Mouse (Mus musculus): ENCODE results near the gene Gm3591. TPM values are rescaled to one million over a fixed set of nuclear protein-coding genes. Genes with fewer than 3 reads are reported as not detected.
"Not testable (repeated sequence)": the region's sequence is repeated elsewhere in the genome, so short reads cannot be mapped to it uniquely, and the experiment has no call there.

The Gm3591 gene
- polyA plus RNA-seq (2016; fragmentation: Nextera tagmentation; extraction: Ambion mirVana), result 0.99 and 1.3 TPM in 2 replicates

DNA sequence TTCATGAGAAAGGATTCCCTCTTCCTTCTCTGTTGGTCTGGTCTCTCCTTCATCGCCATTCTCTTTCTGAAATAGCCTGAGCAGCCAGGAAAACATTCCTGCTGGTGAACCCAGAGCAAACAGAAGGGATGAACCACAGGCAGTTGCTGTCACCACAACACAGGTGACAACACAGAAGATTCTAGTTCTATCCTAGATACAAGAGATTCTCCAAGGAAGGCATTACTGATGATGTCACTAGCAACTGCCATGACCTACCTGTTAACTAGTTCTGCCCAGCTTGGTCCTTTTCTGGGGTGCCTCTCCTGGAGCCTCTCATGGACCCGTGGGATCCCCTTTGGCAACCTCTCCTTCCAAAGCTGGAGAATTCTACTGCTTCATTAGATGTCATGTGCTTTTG, at the start of gene Gm3591:
Gene Gm3591, minus strand, starts transcription at position 101 of the 400 bp plus-strand sequence.
- not testable (repeated sequence) for H3K36me3 ChIP-seq; H3K27ac ChIP-seq; H3K9ac ChIP-seq (replicated peaks); H3K27me3 ChIP-seq; H3K9me3 ChIP-seq; H3K4me3 ChIP-seq (replicated peaks); H3K4me1 ChIP-seq (replicated peaks); ATAC-seq (ENCODE audit: insufficient number of reproducible peaks, insufficient read depth, low FRiP score, low TSS enrichment, low read depth); H3K4me2 ChIP-seq
- WGBS, result no CpG with 5 or more reads among the region's 2 CpGs

DNA sequence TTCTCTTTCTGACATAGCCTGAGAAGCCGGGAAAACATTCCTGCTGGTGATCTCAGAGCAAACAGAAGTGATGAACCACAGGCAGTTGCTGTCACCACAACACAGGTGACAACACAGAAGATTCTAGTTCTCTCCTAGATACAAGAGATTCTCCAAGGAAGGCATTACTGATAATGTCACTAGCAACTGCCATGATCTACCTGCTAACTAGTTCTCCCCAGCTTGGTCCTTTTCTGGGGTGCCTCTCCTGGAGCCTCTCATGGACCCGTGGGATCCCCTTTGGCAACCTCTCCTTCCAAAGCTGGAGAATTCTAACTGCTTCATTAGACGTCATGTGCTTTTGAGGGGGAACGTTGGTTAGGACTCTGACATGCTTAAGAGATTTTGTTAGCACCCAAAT, 32.2 kb upstream of the Gm3591 start, which contains the start of gene Gm3594:
Gene Gm3594, minus strand, starts transcription at position 101 of the 400 bp plus-strand sequence.
- H3K4me3 ChIP-seq (replicated peaks); H3K9ac ChIP-seq (replicated peaks); H3K27me3 ChIP-seq; H3K4me1 ChIP-seq (replicated peaks); H3K4me2 ChIP-seq; ATAC-seq (ENCODE audit: insufficient number of reproducible peaks, insufficient read depth, low FRiP score, low TSS enrichment, low read depth); H3K9me3 ChIP-seq; H3K27ac ChIP-seq; H3K36me3 ChIP-seq: not testable (repeated sequence)
- no CpG with 5 or more reads among the region's 4 CpGs for WGBS

DNA sequence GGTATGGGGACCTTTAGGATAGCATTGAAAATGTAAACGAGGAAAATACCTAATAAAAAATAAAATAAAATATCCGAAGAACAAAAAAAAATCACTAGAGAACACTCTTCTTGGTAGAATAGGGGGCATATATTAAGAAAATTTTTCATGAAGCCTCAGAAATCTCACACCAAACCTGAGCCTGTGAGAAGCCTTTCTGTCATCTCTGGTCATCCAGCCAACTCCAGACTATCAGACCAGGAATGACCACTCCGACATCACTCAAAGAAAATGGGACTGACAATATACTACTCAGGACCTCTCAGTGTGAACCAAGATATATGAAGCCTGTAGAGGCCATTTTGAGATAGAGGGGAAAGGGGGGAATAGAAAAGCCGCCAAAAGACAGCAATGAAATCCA, 28.5 kb upstream of the Gm3591 start:
- not testable (repeated sequence) for H3K4me2 ChIP-seq; H3K4me1 ChIP-seq (replicated peaks); H3K36me3 ChIP-seq; H3K9me3 ChIP-seq; H3K9ac ChIP-seq (replicated peaks); H3K27ac ChIP-seq; ATAC-seq (ENCODE audit: insufficient number of reproducible peaks, insufficient read depth, low FRiP score, low TSS enrichment, low read depth); H3K27me3 ChIP-seq; H3K4me3 ChIP-seq (replicated peaks)
- 89% methylated on average over 1 of the region's 4 CpGs for WGBS

DNA sequence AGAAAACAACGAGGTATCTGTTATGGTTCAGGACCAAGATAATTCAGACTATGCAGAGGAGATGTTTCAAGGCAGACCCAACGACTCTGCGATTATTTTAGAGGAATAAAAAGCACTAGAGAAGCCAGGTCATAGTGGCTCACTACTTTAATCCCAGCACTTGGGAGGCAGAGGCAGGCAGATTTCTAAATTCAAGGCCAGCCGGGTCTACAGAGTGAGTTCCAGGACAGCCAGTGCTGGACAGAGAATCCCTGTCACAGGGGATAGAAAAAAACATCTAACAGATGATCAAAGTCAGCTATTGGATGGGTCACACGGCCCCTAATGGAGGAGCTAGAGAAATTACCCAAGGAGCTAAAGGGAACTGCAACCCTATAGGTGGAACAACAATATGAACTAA, 27.9 kb upstream of the Gm3591 start:
- H3K27ac ChIP-seq; H3K36me3 ChIP-seq; H3K4me1 ChIP-seq (replicated peaks); H3K4me3 ChIP-seq (replicated peaks); H3K9me3 ChIP-seq; H3K9ac ChIP-seq (replicated peaks); H3K27me3 ChIP-seq; H3K4me2 ChIP-seq; ATAC-seq (ENCODE audit: insufficient number of reproducible peaks, insufficient read depth, low FRiP score, low TSS enrichment, low read depth): not testable (repeated sequence)
- 83% methylated on average over 2 of the region's 5 CpGs for WGBS

DNA sequence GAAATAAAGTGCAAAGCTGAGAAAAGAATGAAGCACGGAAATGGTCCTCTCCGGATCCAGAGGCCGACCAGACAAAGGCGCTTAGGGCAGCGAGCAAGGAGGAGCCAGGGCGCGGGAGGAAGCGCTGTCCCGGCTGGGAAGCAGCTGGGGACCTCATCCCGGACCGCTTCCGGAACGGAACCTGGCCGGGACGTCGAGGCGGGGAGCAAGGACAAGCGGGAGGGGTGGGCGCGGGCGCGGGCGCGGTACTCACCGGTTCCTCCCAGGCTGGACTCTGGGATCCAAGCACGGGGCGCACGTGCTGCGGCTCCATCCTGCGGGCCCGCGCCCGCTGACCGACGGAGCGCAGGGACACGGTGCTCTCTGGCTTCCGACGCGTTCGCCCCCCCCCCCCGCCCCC, 14.5 kb upstream of the Gm3591 start:
- peak overlapping the region; percentile 46 for H3K4me2 ChIP-seq
- not testable (repeated sequence) for ATAC-seq (ENCODE audit: insufficient number of reproducible peaks, insufficient read depth, low FRiP score, low TSS enrichment, low read depth); H3K9me3 ChIP-seq; H3K27me3 ChIP-seq; H3K36me3 ChIP-seq; H3K27ac ChIP-seq; H3K9ac ChIP-seq (replicated peaks); H3K4me1 ChIP-seq (replicated peaks)
- peak overlapping the region; percentile 24; the same call in 1 of the 2 replicates for H3K4me3 ChIP-seq (replicated peaks)
- WGBS, result under 1% methylated on average over 17 of the region's 42 CpGs

DNA sequence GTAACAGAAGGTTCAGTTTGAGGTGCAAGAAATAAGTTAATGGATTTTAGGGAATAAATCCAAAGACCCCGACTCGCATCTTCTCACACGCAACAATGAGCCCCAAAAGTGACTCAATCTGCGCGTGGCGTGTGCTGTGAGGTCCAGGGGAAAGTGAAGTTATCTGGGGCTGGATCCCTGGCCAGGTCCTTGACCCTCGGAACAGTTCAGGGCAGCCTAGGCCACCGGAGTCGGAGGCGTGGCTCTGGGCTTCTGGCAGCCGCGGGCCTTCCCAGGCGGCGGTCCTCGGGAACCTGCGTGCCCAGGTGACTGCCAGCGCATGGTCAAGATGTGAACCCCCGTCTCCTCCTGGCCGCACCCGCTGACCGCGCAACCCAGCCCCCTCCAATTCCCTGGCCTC, 14.1 kb upstream of the Gm3591 start:
- 17% methylated on average over 22 of the region's 22 CpGs for WGBS
- not testable (repeated sequence) for ATAC-seq (ENCODE audit: insufficient number of reproducible peaks, insufficient read depth, low FRiP score, low TSS enrichment, low read depth); H3K27me3 ChIP-seq; H3K9ac ChIP-seq (replicated peaks); H3K36me3 ChIP-seq; H3K27ac ChIP-seq; H3K9me3 ChIP-seq; H3K4me1 ChIP-seq (replicated peaks)
- Histone ChIP-seq H3K4me3 (replicated peaks) (peak overlapping the region; percentile 24), H3K4me2 (peak overlapping the region; percentile 46)

DNA sequence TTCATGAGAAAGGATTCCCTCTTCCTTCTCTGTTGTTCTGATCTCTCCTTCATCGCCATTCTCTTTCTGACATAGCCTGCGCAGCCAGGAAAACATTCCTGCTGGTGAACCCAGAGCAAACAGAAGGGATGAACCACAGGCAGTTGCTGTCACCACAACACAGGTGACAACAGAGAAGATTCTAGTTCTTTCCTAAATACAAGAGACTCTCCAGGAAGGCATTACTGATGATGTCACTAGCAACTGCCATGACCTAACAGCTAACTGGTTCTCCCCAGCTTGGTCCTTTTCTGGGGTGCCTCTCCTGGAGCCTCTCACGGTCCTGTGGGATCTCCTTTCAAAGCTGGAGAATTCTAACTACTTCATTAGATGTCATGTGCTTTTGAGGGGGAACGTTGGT, 22.1 kb downstream of the Gm3591 start, which contains the start of gene Gm16440:
Gene Gm16440, minus strand, starts transcription at position 101 of the 400 bp plus-strand sequence.
- not testable (repeated sequence) for ATAC-seq (ENCODE audit: insufficient number of reproducible peaks, insufficient read depth, low FRiP score, low TSS enrichment, low read depth); H3K9me3 ChIP-seq; H3K27ac ChIP-seq; H3K9ac ChIP-seq (replicated peaks); H3K27me3 ChIP-seq; H3K4me2 ChIP-seq; H3K36me3 ChIP-seq; H3K4me1 ChIP-seq (replicated peaks); H3K4me3 ChIP-seq (replicated peaks)
- 86% methylated on average over 2 of the region's 4 CpGs for WGBS

Other genes starting within 250 kb of the Gm3591 start
- gene Gm21560, start 193.2 kb downstream of the Gm3591 start, polyA plus RNA-seq (2016; fragmentation: Nextera tagmentation; extraction: Ambion mirVana), result not detected in 2 replicates
- 1.2 and 1.4 TPM in 2 replicates for gene Gm3411, start 125.2 kb downstream of the Gm3591 start, polyA plus RNA-seq (2016; fragmentation: Nextera tagmentation; extraction: Ambion mirVana)
- not detected in 2 replicates for gene Gm21103, start 107.6 kb downstream of the Gm3591 start, polyA plus RNA-seq (2016; fragmentation: Nextera tagmentation; extraction: Ambion mirVana)
- not detected in 2 replicates for gene Gm3618, start 68.8 kb downstream of the Gm3591 start, polyA plus RNA-seq (2016; fragmentation: Nextera tagmentation; extraction: Ambion mirVana)
- not detected in 2 replicates for gene Gm16440, start 22.2 kb downstream of the Gm3591 start, polyA plus RNA-seq (2016; fragmentation: Nextera tagmentation; extraction: Ambion mirVana)
- not detected in 2 replicates for gene Gm3594, start 32.1 kb upstream of the Gm3591 start, polyA plus RNA-seq (2016; fragmentation: Nextera tagmentation; extraction: Ambion mirVana)
- gene Gm8356, start 124.8 kb upstream of the Gm3591 start, polyA plus RNA-seq (2016; fragmentation: Nextera tagmentation; extraction: Ambion mirVana), result not detected in 2 replicates
- 0.31 TPM in 1 of 2 replicates, not detected in the other for gene Gm3629, start 178.1 kb upstream of the Gm3591 start, polyA plus RNA-seq (2016; fragmentation: Nextera tagmentation; extraction: Ambion mirVana)
- gene Gm3460, start 209.9 kb upstream of the Gm3591 start, polyA plus RNA-seq (2016; fragmentation: Nextera tagmentation; extraction: Ambion mirVana), result not detected in 2 replicates

All from limb, embryonic 12.5 days (tissue).